Mouse (Mus musculus) lung, postnatal 0 days (tissue): ENCODE measurements around the gene Elavl3.

ENCODE experiments used
- CTCF ChIP-seq: IDR thresholded peaks from 2 replicates; pipeline ENCODE4 v1.5.1; 2016; ENCODE audit warnings: antibody characterized with exemption, mild to moderate bottlenecking
- EP300 ChIP-seq: IDR thresholded peaks from 2 replicates; pipeline ENCODE4 v1.6.1; 2016; ENCODE audit warnings: antibody characterized with exemption, mild to moderate bottlenecking, control low read depth

DNA sequence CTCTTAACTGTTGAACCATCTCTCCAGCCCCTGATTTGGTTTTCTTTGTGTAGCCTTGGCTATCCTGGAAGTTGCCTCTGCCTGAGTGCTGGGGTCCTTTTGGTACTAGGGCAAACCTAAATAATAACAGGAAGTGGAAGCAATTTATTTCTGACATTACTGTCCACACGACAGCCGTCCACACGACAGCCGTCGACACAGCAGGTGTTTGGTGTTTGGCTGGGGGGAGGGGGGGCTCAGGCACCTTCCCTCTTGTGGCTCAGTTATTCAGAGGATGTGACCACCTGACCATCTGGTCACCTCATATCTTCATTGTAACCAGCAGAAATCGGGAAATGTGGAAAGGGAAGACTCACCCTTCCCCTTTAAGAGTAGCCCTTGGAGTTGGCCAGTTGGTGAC, 82.9 kb downstream of the Elavl3 start:
- TF ChIP-seq CTCF: no peak
- TF ChIP-seq EP300: no peak
